Mouse (Mus musculus) midbrain, postnatal 0 days (tissue): ENCODE data around the gene Gm45783. TPM values are rescaled to one million over a fixed set of nuclear protein-coding genes. Genes with fewer than 3 reads are reported as not detected.
A peak's percentile ranks its signal among the peaks of the same experiment; 100 is the strongest.
"Not testable (repeated sequence)": the region's sequence is repeated elsewhere in the genome, so short reads cannot be mapped to it uniquely, and the experiment has no call there.

Source experiments
- ATAC-seq: fragments of 200-750 bp; cut with Nextera tagmentation; 2 replicates; pipeline ENCODE4 v1.8.0; 2017; ENCODE audit warnings: moderate number of reproducible peaks, mild to moderate bottlenecking, moderate TSS enrichment, moderate library complexity; ENCODE audit not compliant: low FRiP score
- DNase-seq: peaks from one replicate; pipeline ENCODE4 v3.0.0-alpha.2; 2015; ENCODE audit warnings: low spot score
- H3K27ac ChIP-seq: fragments of 300-500 bp; sonication (generic); 2 replicates; pipeline ENCODE4 v1.5.1; 2014; ENCODE audit warnings: low read depth, mild to moderate bottlenecking, low read length, mixed read lengths
- H3K27me3 ChIP-seq: fragments of 300-500 bp; sonication (generic); 2 replicates; pipeline ENCODE4 v1.6.1; 2014; ENCODE audit warnings: low read length, control low read depth, mixed read lengths; ENCODE audit not compliant: insufficient read depth
- H3K36me3 ChIP-seq: fragments of 300-500 bp; sonication (generic); 2 replicates; pipeline ENCODE4 v1.6.1; 2014; ENCODE audit warnings: low read length, control low read depth, mixed read lengths; ENCODE audit not compliant: insufficient read depth
- H3K4me1 ChIP-seq: fragments of 300-500 bp; sonication (generic); 2 replicates; pipeline ENCODE4 v1.6.1; 2014; ENCODE audit warnings: mild to moderate bottlenecking, control low read depth, antibody characterized with exemption, low read length, mixed read lengths; ENCODE audit not compliant: insufficient read depth
- H3K4me2 ChIP-seq: fragments of 300-500 bp; sonication (generic); 2 replicates; pipeline ENCODE4 v1.6.1; 2014; ENCODE audit warnings: low read depth, mild to moderate bottlenecking, low read length, mixed read lengths; ENCODE audit not compliant: poor library complexity, severe bottlenecking
- H3K4me3 ChIP-seq: fragments of 300-500 bp; sonication (generic); 2 replicates; pipeline ENCODE4 v1.5.1; 2014; ENCODE audit warnings: low read depth, mild to moderate bottlenecking, low read length, moderate library complexity
- H3K9ac ChIP-seq: fragments of 300-500 bp; sonication (generic); replicated peaks from 2 replicates; pipeline ENCODE4 v1.6.1; 2014; ENCODE audit warnings: mild to moderate bottlenecking, low read length, moderate library complexity, mixed read lengths; ENCODE audit not compliant: poor library complexity, severe bottlenecking
- H3K9me3 ChIP-seq: fragments of 300-500 bp; sonication (generic); 2 replicates; pipeline ENCODE4 v1.6.1; 2016; ENCODE audit warnings: low read length, control low read depth
- CTCF ChIP-seq: IDR thresholded peaks from 2 replicates; pipeline ENCODE4 v1.5.1; 2016; ENCODE audit warnings: antibody characterized with exemption, mild to moderate bottlenecking
- WGBS: fragments of 180-500 bp; shearing (Covaris S2); extraction: QIAGEN DNeasy Blood & Tissue Kit; methylation state at CpG from one replicate; pipeline ENCODE4 v1.1.7; 2014; 5-methylcytosine and 5-hydroxymethylcytosine counted together
- microRNA-seq: library from miRNA; unstranded; fragments of <30 nt; microRNA quantifications from one replicate; pipeline ENCODE4, GENCODE M21; 2016; ENCODE audit warnings: borderline number of aligned reads
- polyA plus RNA-seq: library from polyadenylated mRNA; unstranded; fragments of >200 nt; fragmentation: Nextera tagmentation; extraction: Ambion mirVana; gene quantifications from 2 replicates; pipeline ENCODE4 v1.2.1, GENCODE M21; 2015
- total RNA-seq: library from RNA; depleted of rRNA; stranded (reverse); fragments of >200 nt; gene quantifications from 2 replicates; pipeline ENCODE4 v1.2.3, GENCODE M21; 2014; rRNA removed

Gm45783 gene
- total RNA-seq = not detected in 2 replicates
- not detected in 2 replicates for polyA plus RNA-seq

- not testable (repeated sequence) for H3K9me3 ChIP-seq, H3K36me3 ChIP-seq, H3K4me1 ChIP-seq, H3K4me3 ChIP-seq, DNase-seq, H3K4me2 ChIP-seq, H3K27ac ChIP-seq, ATAC-seq, H3K27me3 ChIP-seq, H3K9ac ChIP-seq
- WGBS = 50% methylated on average over 12 of the region's 12 CpGs
These were observed at the start of gene Gm45783 for GRCm38 (mm10) chr7:7374431-7374830. TSS of gene Gm45783 (minus strand) at chr7:7374573.

GRCm38 (mm10) chr7:7399603-7400002, 25.2 kb upstream of the Gm45783 start, which contains the start of gene Vmn2r31:
TSS of gene Vmn2r31 (minus strand) at chr7:7399703.
- not testable (repeated sequence) for H3K4me3 ChIP-seq, H3K36me3 ChIP-seq, H3K27me3 ChIP-seq, H3K27ac ChIP-seq, H3K9me3 ChIP-seq, H3K4me2 ChIP-seq, DNase-seq, H3K9ac ChIP-seq, H3K4me1 ChIP-seq, ATAC-seq

DNA sequence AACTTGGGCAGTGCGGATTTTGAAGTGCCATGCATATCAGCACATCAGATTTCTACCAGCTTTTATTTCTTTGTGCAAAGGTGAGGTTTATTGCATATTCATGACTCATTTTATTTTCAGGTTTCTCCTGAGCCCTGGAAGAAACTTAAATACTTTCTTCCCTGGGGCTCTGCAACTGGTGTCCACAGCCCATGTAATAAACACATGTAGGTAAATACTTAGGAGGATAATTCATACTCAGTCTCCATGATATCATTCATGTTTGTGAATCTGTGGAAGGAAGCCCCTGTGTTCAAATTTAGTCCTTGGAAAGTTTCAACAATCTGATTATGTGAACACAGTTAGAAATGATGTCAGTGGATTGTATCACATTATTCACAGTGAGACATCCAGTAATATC, 36.9 kb downstream of the Gm45783 start, which contains the start of gene Vmn2r30:
Gene Vmn2r30 (minus strand): TSS at position 101 of the 400 bp plus-strand sequence.
- H3K9ac ChIP-seq, H3K27me3 ChIP-seq, H3K4me2 ChIP-seq, H3K36me3 ChIP-seq, H3K4me1 ChIP-seq, DNase-seq, H3K27ac ChIP-seq, ATAC-seq, H3K9me3 ChIP-seq, H3K4me3 ChIP-seq: not testable (repeated sequence)
- no CpG with 5 or more reads among the region's 1 CpGs for WGBS

GRCm38 (mm10) chr7:7295595-7295994, 78.8 kb downstream of the Gm45783 start:
- Histone ChIP-seq H3K27ac (no peak overlapping the region), H3K9me3 (no peaks in the 10 kb centered on the region), H3K9ac (no peak overlapping the region), H3K36me3 (peaks cover 42% of the 10 kb centered on the region), H3K27me3 (no peaks in the 10 kb centered on the region), H3K4me1 (no peaks in the 10 kb centered on the region), H3K4me3 (no peak overlapping the region), H3K4me2 (no peak overlapping the region)
- ATAC-seq (no peak), DNase-seq (peak; percentile 59)
- WGBS = 75% methylated on average over 16 of the region's 16 CpGs
- TF ChIP-seq CTCF = peak; percentile 71

Small RNA genes within 50 kb of the gene (microRNA-seq; reads per million reads assigned to microRNA genes)
- gene Mir5620 = 2.7 reads per million

Other genes starting within 250 kb of the Gm45783 start
- 3.9 and 4.1 TPM in 2 replicates for gene Zfp773, start 237.8 kb downstream of the Gm45783 start, total RNA-seq
- gene Zfp773, start 237.8 kb downstream of the Gm45783 start, polyA plus RNA-seq = 5.2 TPM in 2 replicates
- gene Zfp418, start 203.2 kb downstream of the Gm45783 start, total RNA-seq = 4.5 and 5.6 TPM in 2 replicates
- gene Zfp418, start 203.2 kb downstream of the Gm45783 start, polyA plus RNA-seq = 0.99 and 1.4 TPM in 2 replicates
- 7.2 and 9.9 TPM in 2 replicates for gene Zfp772, start 164.6 kb downstream of the Gm45783 start, total RNA-seq
- 5.4 and 6.0 TPM in 2 replicates for gene Zfp772, start 164.6 kb downstream of the Gm45783 start, polyA plus RNA-seq
- gene Vmn2r29, start 127.2 kb downstream of the Gm45783 start, total RNA-seq = 1.1 and 2.5 TPM in 2 replicates
- 1.4 and 2.5 TPM in 2 replicates for gene Vmn2r29, start 127.2 kb downstream of the Gm45783 start, polyA plus RNA-seq
- gene Gm45844, start 96.3 kb downstream of the Gm45783 start, total RNA-seq = 13.1 and 13.6 TPM in 2 replicates
- 11.4 and 11.7 TPM in 2 replicates for gene Gm45844, start 96.3 kb downstream of the Gm45783 start, polyA plus RNA-seq
- gene Clcn4, start 73.7 kb downstream of the Gm45783 start, total RNA-seq = 154 and 180 TPM in 2 replicates
- 211 and 217 TPM in 2 replicates for gene Clcn4, start 73.7 kb downstream of the Gm45783 start, polyA plus RNA-seq
- gene Vmn2r30, start 37.0 kb downstream of the Gm45783 start, total RNA-seq = not detected in 2 replicates
- gene Vmn2r30, start 37.0 kb downstream of the Gm45783 start, polyA plus RNA-seq = not detected in 2 replicates
- not detected in 2 replicates for gene Vmn2r31, start 25.1 kb upstream of the Gm45783 start, total RNA-seq
- not detected in 2 replicates for gene Vmn2r31, start 25.1 kb upstream of the Gm45783 start, polyA plus RNA-seq
- not detected in 2 replicates for gene Vmn2r32, start 105.4 kb upstream of the Gm45783 start, total RNA-seq
- gene Vmn2r32, start 105.4 kb upstream of the Gm45783 start, polyA plus RNA-seq = not detected in 2 replicates
- gene Vmn2r33, start 192.2 kb upstream of the Gm45783 start, total RNA-seq = not detected in 2 replicates
- not detected in 2 replicates for gene Vmn2r33, start 192.2 kb upstream of the Gm45783 start, polyA plus RNA-seq